Mouse (Mus musculus) frontal cortex, postnatal 10 days (tissue): Measurements from ENCODE around the gene Rcbtb2.

Source experiments
- DNase-seq, 2 experiments: peaks; one replicate each; pipeline ENCODE4 v3.0.0; 2022; ENCODE audit warnings: low spot score in 2 of 2, mixed read lengths in 1 of 2

Rcbtb2 gene

DNA sequence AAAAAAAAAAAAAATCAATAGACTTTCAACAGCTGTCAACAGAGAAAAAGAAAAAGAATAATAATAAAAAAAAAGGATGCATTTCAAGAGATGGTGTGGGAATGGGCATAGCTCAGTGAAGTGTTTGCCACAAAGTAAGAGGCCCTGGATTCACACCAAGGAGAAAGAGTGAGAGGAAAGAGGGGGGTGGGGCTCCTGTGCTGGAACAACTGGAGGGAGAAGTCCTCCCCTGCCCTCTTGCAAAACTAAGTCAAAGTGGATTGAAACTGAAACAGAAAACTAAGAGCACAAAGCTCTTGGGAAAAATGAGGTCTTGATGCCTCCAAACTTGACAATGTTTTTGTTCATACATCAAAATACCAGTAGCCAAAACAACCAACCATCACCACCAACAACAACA, 86.4 kb downstream of the Rcbtb2 start:
- DNase-seq = no peak

DNA sequence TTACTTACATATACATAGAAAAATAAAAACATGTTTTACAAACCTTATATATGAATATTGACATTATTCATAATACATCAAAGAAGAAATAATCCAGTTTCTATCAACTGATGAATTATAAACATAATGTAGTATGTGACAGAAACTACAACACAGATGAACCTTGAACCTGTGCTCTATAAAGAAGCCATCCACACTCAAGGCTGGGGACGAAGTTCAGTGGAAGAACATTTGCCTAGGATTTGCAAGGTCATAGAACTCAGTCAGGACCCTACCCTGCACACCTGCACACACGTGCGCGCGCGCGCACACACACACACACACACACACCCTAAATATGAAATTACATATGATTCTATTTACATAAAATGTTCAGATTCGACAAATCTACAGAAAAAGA, 87.4 kb downstream of the Rcbtb2 start:
- DNase-seq = no peak

DNA sequence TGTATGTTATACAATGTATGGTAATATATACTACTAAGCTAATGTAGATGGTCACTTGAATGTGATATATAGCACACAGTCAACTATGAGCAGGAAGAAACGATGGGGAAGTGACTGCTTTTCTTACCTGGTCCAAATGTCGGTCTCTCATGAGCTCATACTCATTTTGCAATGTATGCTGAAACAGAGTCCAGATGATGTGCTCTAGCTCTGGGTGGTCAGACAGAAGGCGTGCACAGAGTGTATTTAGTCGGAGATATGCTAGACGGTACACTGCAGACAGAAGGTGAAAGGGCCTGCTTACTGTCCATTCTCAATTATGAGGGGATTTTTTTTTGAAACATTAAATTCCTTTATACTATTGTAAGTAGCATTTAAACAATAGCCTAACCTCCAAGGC, 88.6 kb downstream of the Rcbtb2 start:
- DNase-seq = no peak

DNA sequence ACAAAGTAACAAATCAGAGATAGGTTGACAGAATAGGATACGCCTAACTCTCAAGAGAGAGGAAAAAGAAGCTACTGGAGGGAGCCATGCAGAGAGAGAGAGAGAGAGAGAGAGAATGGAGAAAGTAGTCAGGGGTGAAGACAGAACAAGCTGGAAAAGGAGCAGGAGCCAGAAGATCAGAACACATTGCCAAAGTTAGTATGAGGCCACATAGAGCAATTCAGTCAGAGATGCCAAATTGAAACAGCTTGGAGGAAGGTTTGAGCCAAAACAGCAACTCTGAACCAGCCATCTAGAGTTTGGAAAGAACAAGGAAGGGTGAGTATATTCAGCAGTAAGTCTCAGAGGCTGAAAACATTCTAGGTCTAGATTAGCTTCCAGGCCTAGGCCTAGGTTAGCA, 94.2 kb downstream of the Rcbtb2 start:
- no peak for DNase-seq

DNA sequence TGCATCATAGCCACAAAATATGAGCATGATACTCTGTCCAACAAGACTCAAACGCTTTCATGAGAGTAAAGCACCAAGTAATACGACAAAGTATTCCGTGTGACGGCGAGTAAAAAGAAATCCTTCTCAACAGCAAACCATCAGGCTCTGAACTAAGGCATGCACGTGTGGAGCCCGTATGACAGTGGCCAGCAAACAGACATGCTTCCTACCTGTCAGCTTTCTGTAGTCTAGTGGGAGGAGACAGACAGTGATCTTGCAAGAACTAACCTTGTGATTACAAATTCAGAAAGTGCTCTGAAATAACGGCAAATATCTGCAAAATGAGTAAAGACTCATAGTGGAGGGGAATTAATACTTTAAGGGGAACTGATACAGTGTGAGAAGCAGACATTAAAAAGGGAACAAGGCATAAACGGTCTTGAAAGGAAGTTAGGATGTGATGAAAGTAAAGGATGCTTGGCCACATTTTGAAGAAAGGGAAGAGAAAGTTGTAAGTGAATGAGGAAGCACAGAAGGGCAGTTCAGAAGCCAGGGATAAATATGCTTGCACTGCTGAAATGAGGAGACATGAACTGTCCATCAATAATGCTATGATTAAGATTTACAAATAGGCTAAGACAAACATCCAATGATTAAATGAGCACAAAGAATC, 99.6 kb downstream of the Rcbtb2 start:
- no peak for DNase-seq

DNA sequence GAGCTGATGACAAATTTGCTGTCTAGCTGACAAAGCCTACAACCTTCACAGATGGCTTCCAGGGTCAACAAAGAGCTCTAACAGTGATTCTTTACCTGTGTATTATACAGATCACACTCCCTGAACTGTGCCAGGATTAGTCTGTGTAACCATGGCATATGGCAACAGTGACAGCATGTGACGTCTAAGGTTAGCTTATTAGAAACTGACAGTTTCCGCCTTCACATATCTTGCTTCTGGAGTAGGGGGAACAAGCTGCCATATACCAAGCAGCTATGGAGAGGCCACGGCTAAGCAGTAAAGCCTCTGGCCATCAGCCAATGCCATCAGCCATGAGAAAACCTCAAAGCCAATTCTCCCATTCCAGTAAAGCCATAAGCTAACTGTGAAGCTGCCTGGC, 103.5 kb downstream of the Rcbtb2 start:
- no peak for DNase-seq

DNA sequence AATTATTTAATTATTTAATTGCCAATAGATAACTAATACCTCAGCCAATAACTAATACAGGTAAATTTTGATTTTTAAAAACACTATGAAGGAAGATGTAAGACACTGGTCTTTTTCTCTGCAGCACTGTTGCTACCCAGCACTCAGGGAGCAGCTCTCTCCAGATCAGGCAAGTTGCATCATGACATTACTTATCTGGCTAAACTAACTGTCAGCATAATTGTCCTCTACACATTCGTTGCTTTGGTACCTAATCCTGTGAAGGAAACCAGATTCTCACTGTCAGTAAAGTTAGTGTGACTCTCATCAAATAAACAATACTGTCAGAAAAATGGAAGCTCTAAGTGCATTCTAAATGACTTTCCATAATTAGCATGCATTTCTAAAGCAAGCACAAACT, 104.0 kb downstream of the Rcbtb2 start:
- no peak for DNase-seq

DNA sequence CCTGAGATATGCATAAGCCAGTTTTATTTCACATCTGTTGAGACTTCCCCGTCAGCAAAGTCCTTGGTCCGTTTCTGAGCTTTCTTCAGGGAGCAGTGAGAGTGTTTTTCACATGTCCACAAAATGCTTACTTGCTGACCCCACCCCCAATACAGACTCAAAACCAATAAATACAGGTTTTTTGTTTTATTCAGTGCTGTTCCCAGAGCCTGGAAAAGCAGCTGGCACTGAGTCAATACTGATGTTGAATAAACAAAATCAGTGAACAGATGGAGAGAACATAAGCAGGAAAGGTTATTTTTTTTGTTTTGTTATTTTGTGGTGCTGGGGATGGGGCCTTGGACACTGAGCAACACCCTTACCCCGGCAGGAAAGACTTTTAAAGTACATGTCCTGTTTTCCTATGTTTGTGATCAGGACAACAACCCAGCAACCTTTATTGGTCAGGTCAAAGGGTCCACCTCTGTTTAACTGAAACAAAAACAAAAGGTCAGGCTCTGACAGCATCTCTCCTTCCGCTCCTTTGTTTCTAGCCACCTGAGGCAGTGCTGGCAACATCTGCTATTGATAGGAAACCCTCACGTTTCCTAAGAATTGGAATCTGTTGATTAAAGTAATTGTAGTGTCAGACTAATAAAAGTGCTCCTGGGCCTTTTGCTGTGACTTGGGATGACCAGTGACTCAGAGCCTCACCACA, 108.6 kb downstream of the Rcbtb2 start:
- DNase-seq = no peak

DNA sequence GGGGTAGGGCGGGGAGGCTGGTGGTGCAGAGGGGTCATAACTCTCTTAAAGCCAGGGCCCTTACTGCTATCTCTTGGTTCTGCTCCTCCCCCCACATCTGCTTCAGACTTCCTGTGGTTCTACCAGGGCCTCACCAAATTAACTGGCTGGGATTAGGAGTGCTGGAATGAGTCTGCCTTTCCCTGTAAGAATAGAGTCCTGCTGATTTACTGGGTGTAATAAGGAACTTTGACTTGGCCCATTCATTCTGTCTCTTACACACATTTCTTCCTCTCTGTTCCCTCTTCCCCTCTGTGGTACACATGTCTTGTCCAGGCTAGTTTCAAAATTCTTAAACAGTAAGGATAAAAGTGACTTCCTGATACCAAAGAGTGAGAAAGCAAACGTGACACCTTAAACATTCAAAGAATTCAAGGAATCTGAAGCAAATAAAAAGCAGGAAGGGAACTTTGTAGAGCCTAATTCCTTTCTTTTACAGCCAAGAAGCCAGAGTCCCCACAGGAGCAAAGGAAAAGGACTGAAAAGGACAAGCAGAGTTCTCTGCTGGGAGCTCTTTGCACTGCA, 111.7 kb downstream of the Rcbtb2 start:
- no peak for DNase-seq

DNA sequence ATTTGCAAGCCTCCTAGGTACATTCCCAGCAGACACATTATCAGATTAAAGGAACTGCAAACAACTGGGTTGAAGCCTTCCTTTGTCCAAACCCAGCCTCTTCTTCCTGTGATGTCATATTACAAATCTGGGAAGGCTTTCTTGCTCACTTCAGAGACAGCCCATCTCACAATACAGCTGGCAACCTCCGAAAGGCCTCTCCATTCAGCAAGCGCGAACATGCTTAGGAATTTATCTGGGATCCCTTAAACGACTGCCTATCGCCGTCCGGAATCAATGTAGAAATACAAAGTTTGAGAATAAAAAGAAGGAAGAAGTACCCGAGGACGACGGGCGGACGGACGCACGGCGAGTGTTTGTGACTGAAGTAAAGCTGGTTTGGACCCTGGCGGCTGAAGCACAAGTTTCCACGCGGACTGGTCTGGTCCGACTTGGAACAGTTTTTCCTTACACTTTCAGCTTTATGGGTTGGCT, 115.0 kb downstream of the Rcbtb2 start, which contains the start of gene Lpar6:
Gene Lpar6, plus strand, starts transcription at position 48 of the 474 bp plus-strand sequence.
- DNase-seq = peak in 1 of 2 experiments; percentile 22

DNA sequence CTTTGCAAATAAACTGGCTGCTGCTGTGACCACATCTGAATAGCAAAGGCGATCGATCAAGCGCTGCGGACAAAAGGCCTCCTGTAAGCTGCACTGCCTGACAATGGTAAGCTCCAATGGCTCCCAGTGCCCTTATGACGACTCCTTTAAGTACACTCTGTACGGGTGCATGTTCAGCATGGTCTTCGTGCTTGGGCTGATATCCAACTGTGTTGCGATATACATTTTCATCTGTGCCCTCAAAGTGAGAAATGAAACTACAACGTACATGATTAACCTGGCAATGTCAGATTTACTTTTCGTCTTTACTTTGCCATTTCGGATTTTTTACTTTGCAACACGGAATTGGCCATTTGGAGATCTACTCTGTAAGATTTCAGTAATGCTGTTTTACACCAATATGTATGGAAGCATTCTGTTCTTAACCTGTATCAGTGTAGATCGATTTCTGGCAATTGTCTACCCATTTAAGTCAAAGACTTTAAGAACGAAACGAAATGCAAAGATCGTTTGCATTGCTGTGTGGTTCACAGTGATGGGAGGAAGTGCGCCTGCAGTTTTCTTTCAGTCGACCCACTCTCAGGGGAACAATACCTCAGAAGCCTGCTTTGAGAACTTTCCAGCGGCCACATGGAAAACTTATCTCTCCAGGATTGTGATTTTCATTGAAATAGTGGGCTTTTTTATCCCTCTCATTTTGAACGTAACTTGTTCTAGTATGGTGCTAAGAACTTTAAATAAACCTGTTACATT, 115.8 kb downstream of the Rcbtb2 start:
- no peak for DNase-seq

DNA sequence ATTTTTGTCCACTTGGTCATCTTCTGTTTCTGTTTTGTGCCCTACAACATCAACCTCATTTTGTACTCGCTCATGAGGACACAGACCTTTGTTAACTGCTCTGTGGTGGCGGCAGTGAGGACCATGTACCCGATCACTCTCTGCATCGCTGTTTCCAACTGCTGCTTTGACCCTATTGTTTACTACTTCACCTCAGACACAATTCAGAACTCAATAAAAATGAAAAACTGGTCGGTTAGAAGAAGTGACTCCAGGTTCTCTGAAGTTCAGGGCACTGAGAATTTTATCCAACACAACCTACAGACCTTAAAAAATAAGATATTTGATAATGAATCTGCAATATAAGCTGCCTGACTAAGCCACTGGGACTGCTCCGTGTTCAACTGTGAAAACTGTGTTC, 116.5 kb downstream of the Rcbtb2 start:
- no peak for DNase-seq

DNA sequence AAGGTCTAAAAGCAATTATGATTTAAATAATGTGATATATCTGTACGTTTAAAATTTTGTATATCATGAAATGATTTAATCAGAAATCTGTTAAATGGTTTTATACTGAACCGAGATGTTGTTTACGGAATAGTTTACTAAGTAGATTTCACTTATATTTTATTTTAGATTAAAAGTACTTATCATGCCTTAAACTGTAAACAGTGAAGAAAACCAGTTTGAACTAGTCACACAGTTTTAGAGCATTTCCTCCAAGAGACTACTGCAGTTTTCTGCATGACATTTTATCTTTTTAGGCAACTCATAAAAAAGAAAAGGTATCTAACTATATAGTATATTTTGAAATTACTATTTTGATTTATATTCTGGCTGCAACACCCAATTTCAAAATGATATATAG, 117.0 kb downstream of the Rcbtb2 start:
- no peak for DNase-seq

DNA sequence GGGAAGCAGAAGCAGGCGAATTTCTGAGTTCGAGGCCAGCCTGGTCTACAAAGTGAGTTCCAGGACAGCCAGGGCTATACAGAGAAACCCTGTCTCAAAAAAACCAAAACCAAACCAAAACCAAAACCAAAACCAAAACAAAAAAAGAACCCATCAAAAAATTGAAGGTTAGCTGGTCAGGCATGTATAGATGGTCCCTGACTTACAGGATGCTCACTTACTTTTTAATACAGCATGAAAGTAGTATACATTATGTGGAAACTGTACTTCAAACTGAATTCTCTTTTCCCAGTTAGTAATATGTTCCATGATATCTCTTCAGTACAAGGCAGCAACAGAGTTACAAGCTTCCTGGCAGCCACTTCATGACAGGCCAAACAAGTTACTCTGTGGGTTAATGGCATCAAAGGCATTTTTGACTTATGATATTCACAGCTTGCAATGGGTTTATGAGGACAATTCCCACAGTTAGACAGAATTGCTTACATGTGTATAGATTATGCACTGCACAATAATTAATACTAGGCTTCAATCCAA, 121.3 kb downstream of the Rcbtb2 start:
- no peak for DNase-seq

DNA sequence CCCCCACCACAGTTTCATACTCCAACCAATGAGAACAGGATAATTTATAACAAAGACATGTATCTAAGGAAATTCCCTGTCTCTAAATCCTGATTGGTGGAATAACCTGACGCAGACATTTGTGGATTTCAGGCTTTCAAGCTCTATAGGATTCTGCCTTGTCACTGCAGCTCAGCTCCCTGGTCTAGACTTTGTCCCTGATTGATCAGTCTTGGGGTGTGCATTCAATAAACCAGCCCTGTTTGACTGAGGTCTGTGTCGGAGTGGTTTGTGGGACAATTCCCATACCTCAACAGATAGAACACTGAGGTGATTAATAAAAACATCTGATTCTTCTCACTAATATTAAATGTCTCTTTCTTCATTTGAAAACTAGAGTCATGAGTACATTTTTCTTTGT, 127.2 kb downstream of the Rcbtb2 start:
- DNase-seq = no peak

DNA sequence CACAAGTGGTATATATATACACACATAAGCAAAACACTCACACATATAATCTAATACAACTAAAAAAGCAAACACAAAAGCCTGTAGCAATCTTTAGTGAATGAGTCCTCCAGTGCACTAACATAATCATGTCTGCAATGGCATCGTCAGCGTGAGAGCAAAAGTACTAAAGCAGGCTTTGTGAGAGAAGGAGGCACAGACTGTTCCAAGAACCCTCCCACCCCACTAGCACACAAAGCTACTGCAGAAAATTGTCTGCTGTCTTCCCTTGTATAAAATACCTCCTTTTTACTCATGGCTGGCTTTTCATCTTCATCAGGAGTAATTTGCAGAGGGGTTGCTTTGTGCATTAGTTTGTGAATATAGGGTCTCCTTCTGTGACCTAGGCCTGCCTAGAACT, 129.4 kb downstream of the Rcbtb2 start:
- DNase-seq = no peak

DNA sequence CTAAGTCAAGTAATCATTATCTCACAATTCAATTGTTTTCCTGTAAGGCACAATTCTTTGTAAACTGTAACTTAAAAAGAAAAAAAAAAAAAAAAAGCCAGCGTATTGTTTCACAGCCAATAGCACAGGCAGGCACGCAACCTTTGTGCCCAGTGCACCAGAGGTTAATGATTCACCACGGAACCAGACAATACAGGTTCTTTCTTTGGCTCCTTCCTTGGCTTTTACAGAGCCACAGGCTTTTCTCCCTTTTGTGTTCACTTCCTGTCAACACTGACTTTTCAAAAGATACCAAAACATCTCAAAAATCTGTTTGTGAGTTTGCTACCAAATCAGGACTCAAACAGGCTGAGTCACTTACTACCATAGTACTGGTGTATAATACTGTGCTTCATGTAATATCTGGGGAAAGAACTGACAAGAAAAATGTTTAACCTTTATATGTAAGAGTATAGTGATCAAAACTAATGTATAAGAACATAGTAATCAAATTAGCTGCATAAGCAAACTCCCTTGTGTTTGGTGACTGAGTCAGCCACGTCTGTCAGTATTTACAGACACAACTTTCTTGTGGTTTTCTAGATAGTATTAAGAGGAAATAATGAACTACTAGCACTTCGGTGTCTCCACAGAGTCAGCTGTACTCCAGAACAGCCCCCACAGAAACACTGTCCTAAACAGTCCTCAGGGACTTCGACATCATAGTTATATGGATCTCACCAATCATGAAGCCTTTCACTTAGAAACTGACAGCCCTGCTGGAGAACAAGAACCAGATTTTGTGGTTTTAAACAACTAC, 130.8 kb downstream of the Rcbtb2 start:
- no peak for DNase-seq

DNA sequence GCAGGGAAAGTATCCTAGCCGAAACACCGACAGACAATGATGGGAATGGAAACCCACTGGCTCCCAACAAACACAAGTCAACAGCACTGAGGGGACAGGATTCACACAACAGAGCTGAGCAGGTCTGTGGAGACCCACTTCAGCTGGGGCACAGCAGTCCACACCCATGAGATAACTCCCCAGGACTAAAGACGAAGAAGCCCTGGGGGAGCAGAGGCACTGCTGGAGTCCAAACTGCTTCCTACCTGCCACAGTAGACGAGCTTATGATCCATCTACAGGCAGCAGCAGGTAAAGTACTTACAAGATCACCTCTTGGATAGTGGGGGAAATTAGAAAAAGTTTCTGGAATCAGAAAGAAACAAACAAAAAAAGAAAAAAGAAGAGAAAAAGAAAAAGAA, 131.6 kb downstream of the Rcbtb2 start:
- no peak for DNase-seq

DNA sequence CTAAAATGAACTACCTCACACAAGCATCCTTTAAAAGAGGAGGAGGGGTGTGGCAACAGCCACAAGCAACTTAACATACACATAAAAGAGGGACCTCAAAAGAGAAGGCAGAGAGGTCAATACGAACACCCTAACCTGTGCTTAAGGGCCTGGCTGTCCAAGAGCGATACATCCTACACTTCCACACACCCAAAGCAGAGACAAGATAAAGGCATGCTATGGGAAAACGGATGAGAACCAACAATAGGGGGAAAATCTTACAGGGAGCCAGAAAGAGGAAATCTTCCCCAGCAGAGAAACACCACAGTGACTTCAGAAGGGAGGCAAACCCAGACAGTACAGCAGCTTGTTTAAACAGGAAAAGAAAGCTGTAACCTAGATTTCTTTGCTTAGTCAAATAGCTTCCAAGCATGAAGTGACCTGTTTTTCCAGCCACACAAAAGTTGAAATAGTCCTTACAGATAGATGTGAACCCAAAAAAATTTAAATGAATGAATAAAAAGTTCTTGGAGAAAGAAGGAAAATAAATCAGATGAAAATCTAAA, 132.7 kb downstream of the Rcbtb2 start:
- DNase-seq = no peak

DNA sequence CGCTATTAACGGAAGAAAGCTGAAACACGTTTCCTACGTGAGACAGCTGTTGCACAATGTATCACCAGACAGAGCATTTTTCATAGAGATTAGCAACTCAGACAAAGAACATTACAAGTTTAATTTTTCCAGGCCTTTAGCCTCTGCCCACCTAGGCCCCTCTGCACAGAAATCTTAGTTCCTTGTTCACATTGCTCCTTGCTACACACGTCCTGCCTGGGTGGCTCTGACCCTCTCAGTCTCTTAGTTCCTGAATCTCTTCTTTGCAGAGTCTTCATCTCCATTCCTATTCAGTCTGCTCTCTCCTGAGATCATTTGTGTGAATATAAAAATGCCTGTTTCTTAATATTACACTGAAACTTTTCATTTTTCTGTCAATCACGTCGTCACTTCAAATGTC, 134.5 kb downstream of the Rcbtb2 start:
- DNase-seq = no peak
